Mouse (Mus musculus) gastrocnemius, adult 8-10 months (tissue): ENCODE data around the gene Sncg. TPM values are rescaled to one million over a fixed set of nuclear protein-coding genes. Genes with fewer than 3 reads are reported as not detected.
"Not testable (repeated sequence)": the region's sequence is repeated elsewhere in the genome, so short reads cannot be mapped to it uniquely, and the experiment has no call there.

ENCODE experiments used
- DNase-seq, 2 experiments: peaks; one replicate each; pipeline ENCODE4 v3.0.0; 2022; ENCODE audit warnings: low spot score in 2 of 2
- total RNA-seq, 4 experiments: library from RNA; stranded (reverse); gene quantifications; 2 replicates each; pipeline ENCODE4 v1.2.4; 2022

Sncg gene
- 10 to 100 TPM in 2 of 4 experiments, 1 to 10 TPM in 2; 4.1 to 24.4 (median 9.9) TPM for total RNA-seq

GRCm38 (mm10) chr14:34374577-34374976, at the start of gene Sncg:
Gene Sncg (minus strand): TSS chr14:34374789.
- DNase-seq, result no peak

DNA sequence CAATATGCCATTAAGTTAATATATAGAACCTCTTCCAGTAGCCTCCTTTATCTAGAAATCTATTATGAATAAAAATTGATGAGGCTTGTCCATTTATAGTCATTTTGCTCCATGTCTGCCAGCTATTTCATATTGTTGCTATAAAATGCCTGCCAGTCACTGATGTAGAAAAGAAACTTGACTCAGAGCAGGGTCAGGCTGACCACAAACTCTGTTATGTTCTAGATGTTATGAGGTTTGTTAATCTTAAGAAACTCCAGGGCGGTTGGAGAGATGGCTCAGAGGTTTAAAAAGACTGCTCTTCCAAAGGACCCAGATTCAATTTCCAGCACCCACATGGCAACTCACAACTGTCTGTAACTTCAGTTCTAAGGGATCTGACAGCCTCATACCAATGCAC, 46.5 kb upstream of the Sncg start:
- DNase-seq, result no peak

- DNase-seq, result no peak
Measured at GRCm38 (mm10) chr14:34417501-34417900, 42.9 kb upstream of the Sncg start.

DNA sequence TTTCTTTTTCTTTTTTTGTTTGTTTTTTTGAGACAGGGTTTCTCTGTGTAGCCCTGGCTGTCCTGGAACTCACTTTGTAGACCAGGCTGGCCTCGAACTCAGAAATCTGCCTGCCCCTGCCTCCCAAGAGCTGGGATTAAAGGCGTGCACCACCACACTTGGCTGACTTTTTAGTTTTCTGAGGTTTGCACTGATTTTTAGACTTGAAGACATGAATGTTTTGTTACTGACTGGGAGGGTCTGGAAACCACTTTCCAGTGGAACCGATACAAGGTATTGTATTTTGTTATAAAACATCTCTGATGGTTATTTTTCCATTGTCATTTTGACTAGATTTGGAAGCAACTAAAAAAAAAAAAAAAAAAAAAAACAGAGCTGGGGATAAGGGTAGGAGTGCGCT, 42.4 kb upstream of the Sncg start:
- not testable (repeated sequence) for DNase-seq

DNA sequence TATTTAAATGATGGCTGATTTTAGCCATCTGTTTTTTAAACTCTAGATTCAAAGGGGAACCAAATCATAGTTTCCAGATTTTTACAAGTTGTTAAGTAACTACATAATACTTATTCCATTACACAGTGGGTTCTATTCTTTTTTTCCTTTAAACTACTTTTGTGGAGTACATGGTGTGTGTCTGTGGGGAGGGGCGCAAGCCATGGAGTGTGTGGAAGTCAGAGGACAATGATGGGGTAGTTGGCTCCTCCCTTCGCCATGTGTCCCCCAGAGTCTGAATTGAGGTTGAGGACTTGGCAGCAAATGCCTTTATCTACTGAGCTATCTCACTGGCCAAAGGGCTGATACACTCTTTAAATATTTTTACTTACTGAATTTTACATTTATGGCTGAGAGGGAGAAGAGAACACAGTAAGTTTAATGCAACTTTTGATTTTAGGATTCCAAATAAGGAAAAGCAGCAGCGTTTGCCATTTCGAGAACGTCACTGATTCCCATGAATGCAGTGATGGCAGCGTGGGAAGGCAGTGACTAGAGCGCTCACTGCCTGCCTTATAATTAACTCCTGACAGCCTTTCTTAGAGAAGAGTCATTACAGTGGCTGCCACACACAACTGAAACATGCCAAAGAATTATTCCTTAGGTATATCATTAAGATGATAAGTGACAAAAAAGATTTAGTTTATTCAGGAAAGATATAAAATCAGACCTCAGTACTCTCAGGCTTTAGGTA, 37.7 kb upstream of the Sncg start:
- DNase-seq, result no peak

GRCm38 (mm10) chr14:34410716-34411115, 36.1 kb upstream of the Sncg start:
- no peak for DNase-seq

DNA sequence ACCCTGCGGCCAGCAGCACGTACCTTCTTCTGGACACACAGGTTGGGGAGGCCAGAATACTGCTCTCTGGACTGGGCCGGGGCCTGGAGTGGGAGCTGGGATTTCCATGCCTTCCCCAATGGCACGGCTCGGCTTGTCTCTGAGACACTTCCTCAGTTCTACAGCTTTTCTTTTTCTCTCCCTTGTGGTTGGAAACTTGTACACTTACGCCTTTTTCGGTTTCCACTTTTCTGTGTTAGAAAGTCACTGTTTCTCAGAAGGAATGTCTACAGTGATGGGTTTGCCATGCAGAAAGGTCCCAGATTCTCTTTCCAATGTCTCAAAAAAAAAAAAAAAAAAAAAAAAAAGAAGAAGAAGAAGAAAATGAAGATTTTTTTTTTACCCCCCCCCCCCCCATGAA, 28.8 kb upstream of the Sncg start:
- DNase-seq, result no peak

DNA sequence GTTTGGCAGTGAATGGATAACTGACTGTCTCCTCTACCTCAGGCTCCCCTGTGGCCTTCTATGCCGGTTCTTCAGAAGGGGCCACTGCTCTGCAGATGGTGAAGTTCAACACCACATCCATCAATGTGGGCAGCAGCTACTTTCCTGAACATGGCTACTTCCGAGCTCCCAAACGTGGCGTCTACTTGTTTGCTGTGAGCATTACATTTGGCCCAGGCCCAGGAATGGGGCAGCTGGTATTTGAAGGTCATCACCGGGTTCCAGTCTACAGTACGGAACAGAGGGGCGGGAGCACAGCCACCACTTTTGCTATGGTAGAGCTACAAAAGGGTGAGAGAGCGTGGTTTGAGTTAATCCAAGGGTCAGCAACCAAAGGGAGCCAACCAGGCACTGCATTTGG, 28.3 kb upstream of the Sncg start:
- no peak for DNase-seq

GRCm38 (mm10) chr14:34401135-34401534, 26.5 kb upstream of the Sncg start:
- DNase-seq, result peak; percentile 71 to 74

- DNase-seq, result no peak
Measured at GRCm38 (mm10) chr14:34400021-34400420, 25.4 kb upstream of the Sncg start.

- no peak for DNase-seq
Measured at GRCm38 (mm10) chr14:34399301-34399700, 24.7 kb upstream of the Sncg start.

GRCm38 (mm10) chr14:34398901-34399300, 24.3 kb upstream of the Sncg start:
- DNase-seq, result no peak

DNA sequence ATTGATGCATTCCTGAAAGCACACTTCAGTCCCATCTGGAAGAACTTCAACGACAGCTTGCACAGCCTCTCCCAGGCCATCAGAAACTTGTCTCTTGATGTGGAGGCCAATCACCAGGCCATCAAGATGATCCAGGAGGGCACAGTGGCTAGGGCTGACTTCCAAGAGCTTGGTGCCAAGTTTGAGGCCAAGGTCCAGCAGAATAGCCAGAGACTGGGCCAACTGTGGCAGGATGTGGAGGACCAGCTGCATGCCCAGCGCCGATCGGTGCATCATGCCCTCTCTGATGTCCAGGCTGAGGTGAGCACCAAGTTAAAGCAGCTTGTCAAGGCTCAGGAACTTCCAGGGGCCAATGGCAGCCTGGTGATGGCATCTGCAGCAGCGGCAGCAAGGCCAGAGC, 23.3 kb upstream of the Sncg start:
- no peak for DNase-seq

DNA sequence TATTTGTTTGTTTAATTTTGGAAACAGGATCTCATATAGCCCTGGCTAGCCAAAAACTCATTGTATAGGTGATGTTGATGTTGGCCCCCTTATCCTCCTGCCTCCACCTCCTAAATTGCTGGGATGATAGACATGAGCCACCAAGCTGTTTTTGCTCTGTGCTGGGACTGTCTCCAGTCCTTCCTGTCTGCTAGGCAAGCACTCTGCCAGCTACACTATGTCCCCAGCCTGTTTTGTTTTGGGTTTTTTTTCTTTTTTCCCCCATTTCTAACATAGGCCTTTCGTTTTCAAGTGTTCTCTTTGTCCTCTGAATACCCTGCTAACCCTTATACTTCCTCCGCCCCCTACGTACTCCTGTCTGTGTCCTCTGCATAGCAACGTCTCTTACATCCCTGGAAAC, 18.7 kb upstream of the Sncg start:
- DNase-seq, result no peak

DNA sequence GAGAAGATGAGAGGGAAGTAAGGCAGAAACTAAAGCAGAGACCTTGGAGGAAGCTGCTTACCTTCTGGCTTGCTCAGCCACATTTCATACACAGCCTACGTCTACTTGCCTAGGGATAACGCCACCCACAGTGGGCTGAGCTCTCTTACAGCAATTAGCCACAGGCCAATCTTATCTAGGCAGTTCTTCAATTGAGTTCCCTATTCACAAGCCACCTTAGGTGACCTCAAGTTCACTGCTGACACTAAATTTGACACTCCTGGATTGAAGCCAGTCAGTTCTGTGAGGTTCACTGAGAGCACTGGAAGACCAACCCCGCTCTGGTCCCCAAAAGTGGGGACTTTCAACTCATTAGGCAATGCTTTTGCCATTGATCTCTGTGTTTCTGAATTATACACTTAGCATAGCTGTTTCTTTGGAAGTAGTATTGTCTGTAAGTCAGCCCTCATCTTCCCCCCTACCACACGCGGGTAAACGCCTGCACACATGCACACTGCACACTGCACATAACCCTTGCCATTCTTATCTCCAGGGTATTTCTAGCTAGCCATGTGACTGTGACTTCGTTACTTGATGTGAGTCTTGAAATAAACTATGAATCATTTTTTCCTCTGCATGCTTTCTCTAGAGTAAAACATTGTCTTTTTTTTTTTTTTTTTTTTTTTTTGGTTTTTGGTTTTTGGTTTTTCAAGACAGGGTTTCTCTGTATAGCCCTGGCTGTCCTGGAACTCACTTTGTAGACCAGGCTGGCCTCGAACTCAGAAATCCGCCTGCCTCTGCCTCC, 8.5 kb upstream of the Sncg start:
- no peak for DNase-seq

DNA sequence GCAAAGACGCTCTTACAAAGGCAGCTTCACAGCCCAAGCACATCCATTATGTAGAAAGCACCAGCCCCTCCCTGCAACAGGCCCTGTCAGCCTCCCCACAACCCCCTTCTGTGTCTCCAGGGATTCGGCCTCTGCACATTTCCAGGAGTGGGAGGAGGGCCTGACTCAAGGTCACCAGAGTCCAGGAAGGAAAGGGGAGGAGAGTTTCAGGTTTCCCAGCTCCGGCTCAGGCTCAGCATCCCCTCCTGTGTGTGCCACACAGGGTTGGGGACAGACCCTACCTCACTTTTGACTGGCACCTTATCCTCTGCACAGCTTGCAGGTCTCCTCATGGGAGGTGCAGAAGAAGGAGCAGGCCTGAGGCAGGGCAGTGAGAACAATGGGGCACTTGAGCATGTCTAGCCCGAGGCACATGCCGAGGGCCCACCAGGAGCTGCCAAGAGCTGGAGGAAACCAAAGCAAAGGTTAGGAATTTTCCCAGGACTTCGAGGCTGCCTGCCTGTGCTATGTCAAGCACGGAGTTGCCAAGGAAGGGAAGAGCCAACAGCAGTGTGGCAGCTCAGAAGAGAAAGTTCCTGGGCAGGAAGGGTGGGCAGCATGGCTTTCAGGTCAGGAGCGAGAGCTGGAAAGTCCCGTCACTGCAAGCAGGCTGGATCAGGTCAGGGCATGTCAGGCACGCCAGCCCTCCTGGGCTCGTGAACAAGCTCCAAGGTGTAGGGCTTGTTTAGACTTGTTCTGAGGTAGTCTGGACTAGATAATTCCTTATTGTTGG, 4.2 kb upstream of the Sncg start:
- no peak for DNase-seq

DNA sequence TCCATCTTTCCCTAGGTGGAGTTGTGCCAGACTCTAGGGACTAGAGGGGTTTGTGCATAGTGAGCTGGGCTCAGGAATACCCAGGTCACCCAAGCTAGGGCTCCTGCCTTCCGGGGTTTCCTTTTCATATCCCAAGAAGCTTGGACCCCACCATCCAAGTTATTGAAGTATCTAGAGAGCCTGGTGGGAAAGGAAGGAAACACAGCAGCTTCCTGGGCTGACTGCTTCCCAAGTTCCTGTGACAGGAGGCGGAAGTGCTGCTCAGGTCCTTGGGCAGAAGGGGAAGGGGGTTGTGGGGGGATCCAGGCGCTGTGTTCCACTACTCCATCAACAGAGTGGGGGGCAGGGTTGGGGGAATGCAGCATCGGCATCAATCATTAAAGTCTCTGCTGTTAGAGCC, 2.5 kb upstream of the Sncg start:
- DNase-seq, result no peak

DNA sequence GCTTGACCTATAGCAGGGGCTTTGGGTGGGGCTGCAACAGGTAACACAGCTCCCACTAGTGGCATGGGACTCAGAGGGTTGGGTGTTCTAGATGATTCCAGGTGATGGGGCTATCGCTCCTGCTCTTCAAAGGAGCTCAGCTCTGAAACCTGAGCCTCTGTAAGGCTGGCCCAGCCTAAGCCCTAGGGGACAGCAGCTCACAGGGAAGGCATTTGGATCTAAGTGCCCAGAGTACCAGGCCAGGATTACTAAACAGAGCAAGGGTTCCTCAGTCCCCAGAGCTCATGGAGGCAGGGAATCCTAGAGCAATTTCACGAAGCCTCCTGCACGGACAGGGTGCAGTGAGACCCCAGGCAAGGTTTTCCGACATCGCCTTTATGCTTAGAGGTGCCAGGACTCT, 1.4 kb upstream of the Sncg start:
- DNase-seq, result no peak

DNA sequence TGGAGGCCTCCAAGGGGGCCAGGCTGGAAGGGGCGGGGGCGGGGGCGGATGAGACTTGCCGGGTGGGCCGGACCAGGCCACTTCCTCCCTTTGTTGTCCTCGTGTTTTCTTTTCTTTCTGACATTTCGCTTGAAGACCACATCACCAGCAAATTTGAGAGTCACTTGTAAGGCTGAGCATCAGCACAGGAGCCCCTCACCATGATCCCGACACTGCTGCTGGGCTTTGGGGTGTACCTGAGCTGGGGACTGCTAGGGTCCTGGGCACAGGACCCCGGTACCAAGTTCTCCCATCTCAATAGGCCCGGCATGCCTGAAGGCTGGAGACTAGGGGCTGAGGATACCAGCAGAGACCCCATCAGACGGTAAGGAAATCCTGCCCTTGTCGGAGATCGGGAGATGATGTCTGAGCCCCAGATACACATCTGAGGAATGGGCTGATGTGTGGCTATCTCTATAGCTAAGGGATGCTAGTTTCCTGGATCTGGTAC, 871 bp upstream of the Sncg start, which contains the start of gene Mmrn2:
Mmrn2 (plus strand) TSS at position 51 of the 490 bp plus-strand sequence.
- no peak for DNase-seq

DNA sequence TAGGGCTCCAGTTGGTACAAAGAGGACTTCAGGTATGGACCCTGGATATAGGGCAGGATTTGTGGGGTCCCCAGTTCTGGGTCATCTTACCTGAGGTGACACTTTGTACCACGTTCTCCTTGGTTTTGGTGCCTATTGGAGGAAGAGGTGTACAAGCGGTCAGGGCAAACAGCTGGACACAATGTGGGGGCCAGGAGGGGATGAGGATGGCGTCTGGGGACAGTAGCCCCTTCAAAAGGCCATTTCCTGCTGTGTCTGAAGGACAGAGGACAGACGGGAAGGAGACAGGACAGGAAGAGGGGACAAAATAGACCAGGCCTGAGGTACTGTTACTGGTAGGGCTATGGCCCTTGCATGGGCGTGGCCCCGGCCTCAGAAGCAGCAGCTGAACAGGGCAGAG, 1.0 kb downstream of the Sncg start:
- DNase-seq, result no peak

GRCm38 (mm10) chr14:34372646-34373045, 1.9 kb downstream of the Sncg start:
- peak in 1 of 2 experiments; percentile 30 for DNase-seq

DNA sequence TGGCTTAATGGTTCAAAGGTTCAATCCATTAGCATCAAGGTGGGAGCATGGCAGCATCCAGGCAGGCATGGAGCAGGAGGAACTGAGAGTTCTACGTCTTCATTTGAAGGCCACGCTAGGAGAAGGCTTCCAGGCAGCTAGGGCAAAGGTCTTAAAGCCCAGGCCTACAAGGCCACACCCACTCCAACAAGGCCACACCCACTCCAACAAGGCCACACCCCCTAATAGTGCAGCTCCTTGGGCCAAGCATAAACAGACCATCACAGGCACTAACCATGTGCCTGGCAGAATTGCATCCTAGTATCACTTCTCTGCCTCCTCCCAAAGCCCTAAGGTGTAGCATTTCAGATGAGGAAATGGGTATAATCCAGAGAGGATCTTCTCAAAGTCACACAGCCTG, 2.8 kb downstream of the Sncg start:
- no peak for DNase-seq
